Mouse (Mus musculus): ENCODE measurements around the gene Prkag1.
A peak's percentile ranks its signal among the peaks of the same experiment; 100 is the strongest.

Prkag1 gene

GRCm38 (mm10) chr15:98852733-98853132 is 21.4 kb upstream of the Prkag1 start:
- DNase-seq, result peak in 1 of 2 experiments; percentile 20

GRCm38 (mm10) chr15:98852071-98852470 is 20.8 kb upstream of the Prkag1 start:
- peak; percentile 4 to 22 for DNase-seq

- peak in 1 of 2 experiments; percentile 28 for DNase-seq
These were observed 20.0 kb upstream of the Prkag1 start for GRCm38 (mm10) chr15:98851229-98851818.

- DNase-seq, result peak in 1 of 2 experiments; percentile 21
These were observed 19.3 kb upstream of the Prkag1 start for GRCm38 (mm10) chr15:98850668-98851067.

GRCm38 (mm10) chr15:98849956-98850600 is 18.8 kb upstream of the Prkag1 start:
- DNase-seq, result peak in 1 of 2 experiments; percentile 5

- peak in 1 of 2 experiments; percentile 4 for DNase-seq
These were observed 17.8 kb upstream of the Prkag1 start for GRCm38 (mm10) chr15:98849165-98849564.

GRCm38 (mm10) chr15:98846140-98846539 is 14.8 kb upstream of the Prkag1 start:
- peak in 1 of 2 experiments; percentile 16 for DNase-seq

GRCm38 (mm10) chr15:98845149-98845548 is 13.8 kb upstream of the Prkag1 start:
- DNase-seq, result peak in 1 of 2 experiments; percentile 12

- DNase-seq, result peak in 1 of 2 experiments; percentile 23
These were observed 12.4 kb upstream of the Prkag1 start for GRCm38 (mm10) chr15:98843595-98844223.

- no peak for DNase-seq
These were observed 8.6 kb upstream of the Prkag1 start for GRCm38 (mm10) chr15:98839671-98840585.

GRCm38 (mm10) chr15:98839161-98839560 is 7.8 kb upstream of the Prkag1 start:
- DNase-seq, result no peak

- DNase-seq, result no peak
These were observed 6.4 kb upstream of the Prkag1 start for GRCm38 (mm10) chr15:98837743-98838103.

GRCm38 (mm10) chr15:98837006-98837742 is 5.9 kb upstream of the Prkag1 start:
- no peak for DNase-seq

GRCm38 (mm10) chr15:98835291-98835690 is 4.0 kb upstream of the Prkag1 start:
- DNase-seq, result no peak

GRCm38 (mm10) chr15:98834059-98834458 is 2.7 kb upstream of the Prkag1 start:
- DNase-seq, result no peak

- DNase-seq, result no peak
These were observed 2.0 kb upstream of the Prkag1 start for GRCm38 (mm10) chr15:98833281-98833680.

GRCm38 (mm10) chr15:98832161-98833058 is 1.1 kb upstream of the Prkag1 start:
- peak in 1 of 2 experiments; percentile 49 for DNase-seq

GRCm38 (mm10) chr15:98831684-98832035 is 339 bp upstream of the Prkag1 start:
- DNase-seq, result no peak

GRCm38 (mm10) chr15:98827611-98828011 is 3.7 kb downstream of the Prkag1 start:
- DNase-seq, result no peak

GRCm38 (mm10) chr15:98823434-98823833 is 7.9 kb downstream of the Prkag1 start:
- DNase-seq, result no peak

- no peak for DNase-seq
These were observed 9.2 kb downstream of the Prkag1 start for GRCm38 (mm10) chr15:98822147-98822546.
